Comparison of ENCODE assay signal across 12 mouse cellular contexts in genomic region chr7:143461920-143462319, GRCm38 (mm10). TPM values are rescaled to one million over a fixed set of nuclear protein-coding genes. Genes with fewer than 3 reads are reported as not detected.
DNase-seq lines count a peak whose midpoint lies in the region; ATAC-seq and TF ChIP-seq lines count a peak whose summit lies in the region.
"Had no signal": no experiment of that assay in that cellular context is flagged by ENCODE, and none has a peak within 500 bp of the region (broad histone marks: within the 10 kb centered on the region; RNA-seq: fewer than 3 reads in every experiment).

No protein-coding gene starts in this region.

- peaks cover 36% of the 10 kb centered on the region for H3K4me1 ChIP-seq in lung, embryonic 15.5 days
- H3K4me1 ChIP-seq in embryonic facial prominence, embryonic 15.5 days: peaks cover 45% of the 10 kb centered on the region
- peaks cover 26% of the 10 kb centered on the region for H3K4me1 ChIP-seq in liver, postnatal 0 days (ENCODE audit: insufficient read depth)

- H3K9ac ChIP-seq in lung, embryonic 15.5 days: no peak overlapping the region
- no peak overlapping the region for H3K9ac ChIP-seq in embryonic facial prominence, embryonic 15.5 days
- no peak overlapping the region for H3K9ac ChIP-seq in liver, postnatal 0 days (replicated peaks)

- peak overlapping the region; percentile 66 for H3K4me2 ChIP-seq in lung, embryonic 15.5 days
- H3K4me2 ChIP-seq in embryonic facial prominence, embryonic 15.5 days (replicated peaks): peak overlapping the region; percentile 51
- 0 out of 2 replicates have a peak overlapping the region, but pooled peaks have one; percentile 72 for H3K4me2 ChIP-seq in liver, postnatal 0 days (ENCODE audit: low read depth, low read length)

- intact Hi-C loops in heart, postnatal 10 days (cut with DNase I): loop anchor here (2.0 to 5.0 kb wide), 2 partner anchors 150 to 167 kb away; no protein-coding TSS in a partner anchor
- intact Hi-C loops in left cerebral cortex, postnatal 25 days (cut with DNase I): no loop called here

- 0 out of 2 replicates have a peak overlapping the region, but pooled peaks have one; percentile 24 for H3K4me3 ChIP-seq in lung, embryonic 15.5 days
- H3K4me3 ChIP-seq in embryonic facial prominence, embryonic 15.5 days (replicated peaks): no peak overlapping the region
- H3K4me3 ChIP-seq in liver, postnatal 0 days (ENCODE audit: low read depth, low read length): no peak overlapping the region

- 42% methylated on average over 11 of the region's 11 CpGs for WGBS in lung, embryonic 15.5 days
- 42% methylated on average over 11 of the region's 11 CpGs for WGBS in embryonic facial prominence, embryonic 15.5 days
- WGBS in liver, postnatal 0 days (ENCODE audit: insufficient replicate concordance): 44% methylated on average over 11 of the region's 11 CpGs

- no peaks in the 10 kb centered on the region for H3K36me3 ChIP-seq in lung, embryonic 15.5 days
- no peaks in the 10 kb centered on the region for H3K36me3 ChIP-seq in embryonic facial prominence, embryonic 15.5 days
- H3K36me3 ChIP-seq in liver, postnatal 0 days (replicated peaks; ENCODE audit: insufficient read depth, low read length): no peaks in the 10 kb centered on the region

- peak overlapping the region; percentile 65 for H3K27ac ChIP-seq in lung, embryonic 15.5 days
- no peak overlapping the region; the same call in 1 of the 2 replicates for H3K27ac ChIP-seq in embryonic facial prominence, embryonic 15.5 days (replicated peaks)
- H3K27ac ChIP-seq in liver, postnatal 0 days (ENCODE audit: low read depth): no peak overlapping the region

- ATAC-seq in lung, embryonic 15.5 days (ENCODE audit: borderline replicate concordance, extremely low read depth, low FRiP score, low TSS enrichment): no peak
- ATAC-seq in embryonic facial prominence, embryonic 15.5 days (ENCODE audit: insufficient number of reproducible peaks, low FRiP score, low TSS enrichment, low read depth): no peak
- no peak for ATAC-seq in liver, postnatal 0 days

- TF ChIP-seq EP300 in liver, postnatal 0 days (IDR thresholded peaks at IDR 0.05; ENCODE audit: low read depth): no peak

- H3K9me3 ChIP-seq in lung, embryonic 15.5 days: peaks cover 10% of the 10 kb centered on the region; the same call in 1 of the 2 replicates
- H3K9me3 ChIP-seq in embryonic facial prominence, embryonic 15.5 days (replicated peaks): peaks cover 20% of the 10 kb centered on the region
- peaks cover 20% of the 10 kb centered on the region for H3K9me3 ChIP-seq in liver, postnatal 0 days (ENCODE audit: low read length)

- TF ChIP-seq CTCF in liver, postnatal 0 days (IDR thresholded peaks at IDR 0.05; ENCODE audit: low read depth): no peak

- peaks cover 4% of the 10 kb centered on the region; the same call in 1 of the 2 replicates for H3K27me3 ChIP-seq in lung, embryonic 15.5 days
- no peaks in the 10 kb centered on the region for H3K27me3 ChIP-seq in embryonic facial prominence, embryonic 15.5 days
- peaks cover 22% of the 10 kb centered on the region for H3K27me3 ChIP-seq in liver, postnatal 0 days (ENCODE audit: insufficient read depth, low read length)

- DNase-seq in heart, adult 11 months: peak; percentile 88
- DNase-seq in heart, postnatal 10 days: no peak
- no peak for DNase-seq in lung, postnatal 36 days
- no peak for DNase-seq in liver, postnatal 0 days
- DNase-seq in left cerebral cortex, postnatal 25 days (ENCODE audit: low spot score in 2 of 2): no peak
- DNase-seq in embryo, embryonic 10 days (ENCODE audit: low spot score): no peak
- DNase-seq: gastrocnemius, adult 2 months; kidney, adult 18-20 months had no signal

RNA-seq across cellular contexts. Expression of gene Cdkn1c, which starts 1.1 kb away (rescaled TPM):
- total RNA-seq in heart, postnatal 10 days (2021): 10 to 100 TPM; 47.2 to 48.0 TPM
- 553 and 555 TPM in 2 replicates for polyA plus RNA-seq in lung, embryonic 15.5 days (2015; fragmentation: Nextera tagmentation; extraction: Ambion mirVana)
- polyA plus RNA-seq in embryonic facial prominence, embryonic 15.5 days (2015; fragmentation: Nextera tagmentation; extraction: Ambion mirVana): 1,694 and 1,933 TPM in 2 replicates
- 36.4 and 52.4 TPM in 2 replicates for polyA plus RNA-seq in liver, postnatal 0 days (2015; fragmentation: Nextera tagmentation; extraction: Ambion mirVana)
- 10 to 100 TPM; 10.7 to 11.4 TPM for total RNA-seq in left cerebral cortex, postnatal 25 days (2021)
- total RNA-seq: CH12.LX had no signal

RNA-seq across cellular contexts. Expression of gene Slc22a18, which starts 11.6 kb away (rescaled TPM):
- total RNA-seq in heart, postnatal 10 days (2021): under 1 TPM; 0.43 to 0.50 TPM
- polyA plus RNA-seq in lung, embryonic 15.5 days (2015; fragmentation: Nextera tagmentation; extraction: Ambion mirVana): 1.9 and 2.4 TPM in 2 replicates
- 3.6 and 4.0 TPM in 2 replicates for polyA plus RNA-seq in embryonic facial prominence, embryonic 15.5 days (2015; fragmentation: Nextera tagmentation; extraction: Ambion mirVana)
- 18.6 and 20.4 TPM in 2 replicates for polyA plus RNA-seq in liver, postnatal 0 days (2015; fragmentation: Nextera tagmentation; extraction: Ambion mirVana)
- under 1 TPM in 1 of 2 experiments, not detected in 1; 0.78 TPM for total RNA-seq in left cerebral cortex, postnatal 25 days (2021)

RNA-seq across cellular contexts. Expression of gene Phlda2, which starts 41.0 kb away (rescaled TPM):
- not detected for total RNA-seq in heart, postnatal 10 days (2021)
- 4.7 and 4.9 TPM in 2 replicates for polyA plus RNA-seq in lung, embryonic 15.5 days (2015; fragmentation: Nextera tagmentation; extraction: Ambion mirVana)
- 6.3 and 8.8 TPM in 2 replicates for polyA plus RNA-seq in embryonic facial prominence, embryonic 15.5 days (2015; fragmentation: Nextera tagmentation; extraction: Ambion mirVana)
- polyA plus RNA-seq in liver, postnatal 0 days (2015; fragmentation: Nextera tagmentation; extraction: Ambion mirVana): 10.5 and 10.8 TPM in 2 replicates
- not detected for total RNA-seq in left cerebral cortex, postnatal 25 days (2021)
- total RNA-seq: CH12.LX; gastrocnemius, adult 2 months; left cerebral cortex, adult 8-10 months had no signal

Comparison
In these comparisons a context has a peak if more than half of its experiments do, and no peak if none do; other contexts are left out.
1. RNA of gene Cdkn1c, which starts 1.1 kb away (polyA plus RNA-seq): 1,694 to 1,933 TPM in embryonic facial prominence, embryonic 15.5 days and 553 to 555 TPM in lung, embryonic 15.5 days; 36.4 to 52.4 TPM in liver, postnatal 0 days; every median in the first group is over 10 times any median in the second.
2. Peak in every context shown above with its lines, with median percentiles within 50 percentile points of each other: H3K4me2 ChIP-seq.